Mouse (Mus musculus): Measurements from ENCODE around the gene Fkbp2.

GRCm38 (mm10) chr19:6969291-6969664, 11.0 kb downstream of the Fkbp2 start:
- TF ChIP-seq CTCF (IDR thresholded peaks at IDR 0.05; ENCODE audit: low read depth), result no peak
- TF ChIP-seq EP300 (IDR thresholded peaks at IDR 0.05; ENCODE audit: low read depth), result no peak

Measured in heart, postnatal 0 days (tissue).